21 mouse cellular contexts compared by ENCODE assay signal in the genomic region with DNA sequence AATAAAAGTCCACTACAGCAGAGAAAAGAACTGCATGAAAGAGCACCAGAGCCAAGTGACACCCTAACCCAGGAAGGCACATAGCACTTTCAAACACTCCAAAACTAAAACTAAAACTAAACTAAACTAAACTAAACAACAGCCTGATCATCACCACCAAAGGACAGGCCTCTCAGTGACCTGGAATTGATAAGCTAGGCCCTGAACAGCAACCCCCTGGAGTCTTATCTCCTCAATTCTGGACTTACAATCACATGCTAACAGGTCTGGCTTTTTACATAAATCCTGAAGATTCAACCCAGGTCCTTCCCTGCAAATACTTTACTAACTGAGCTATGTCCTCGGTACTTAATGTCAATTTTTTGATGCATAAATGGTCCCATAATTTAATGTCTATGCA. TPM values are rescaled to one million over a fixed set of nuclear protein-coding genes. Genes with fewer than 3 reads are reported as not detected.
DNase-seq lines count a peak whose midpoint lies in the region; ATAC-seq and TF ChIP-seq lines count a peak whose summit lies in the region.
"Had no signal": no experiment of that assay in that cellular context is flagged by ENCODE, and none has a peak within 500 bp of the region (broad histone marks: within the 10 kb centered on the region; RNA-seq: fewer than 3 reads in every experiment).

No protein-coding gene starts in this region.

- H3K4me3 ChIP-seq in heart, embryonic 13.5 days = no peak overlapping the region
- H3K4me3 ChIP-seq in liver, embryonic 15.5 days (replicated peaks) = no peak overlapping the region
- no peak overlapping the region for H3K4me3 ChIP-seq in kidney, embryonic 15.5 days (replicated peaks)
- H3K4me3 ChIP-seq in left cerebral cortex, adult 2 months = no peak overlapping the region
- H3K4me3 ChIP-seq: forebrain, embryonic 13.5 days; hindbrain, embryonic 12.5 days; limb, embryonic 13.5 days; lung, embryonic 15.5 days; stomach, embryonic 15.5 days had no signal

- H3K27ac ChIP-seq in heart, embryonic 13.5 days (replicated peaks) = peak overlapping the region; percentile 61
- H3K27ac ChIP-seq in liver, embryonic 15.5 days (replicated peaks) = peak overlapping the region; percentile 67
- H3K27ac ChIP-seq in kidney, embryonic 15.5 days = no peak overlapping the region
- no peak overlapping the region for H3K27ac ChIP-seq in left cerebral cortex, adult 2 months
- H3K27ac ChIP-seq: forebrain, embryonic 13.5 days; hindbrain, embryonic 12.5 days; limb, embryonic 13.5 days; lung, embryonic 15.5 days; stomach, embryonic 15.5 days had no signal

- DNase-seq in heart, adult 9 months (ENCODE audit: low spot score in 2 of 2) = no peak
- no peak for DNase-seq in c-Kit-positive CD71-positive TER-119-positive erythroid progenitor cells, embryonic 14.5 days (ENCODE audit: low spot score)
- no peak for DNase-seq in left cerebral cortex, adult 2 months (ENCODE audit: extremely low spot score in 1 of 2, low spot score in 2 of 2)
- DNase-seq: adrenal gland, postnatal 25 days; cerebellum, adult 9-10 months; heart, postnatal 10 days; kidney, adult 11 months; kidney, postnatal 4 days; lung, postnatal 36 days; thymus, postnatal 36 days had no signal

- TF ChIP-seq CTCF in left cerebral cortex, adult 2 months (IDR thresholded peaks at IDR 0.05) = no peak

- ATAC-seq in heart, embryonic 13.5 days (ENCODE audit: extremely low read depth, insufficient number of reproducible peaks, low FRiP score, low TSS enrichment) = no peak
- ATAC-seq in activated CD4-positive, CD25-positive, alpha-beta regulatory T cell, adult 4 months = peak; percentile 51
- peak; percentile 54 for ATAC-seq in liver, embryonic 15.5 days (ENCODE audit: insufficient read depth)
- ATAC-seq in kidney, embryonic 15.5 days (replicated peaks; ENCODE audit: low FRiP score) = no peak
- ATAC-seq: forebrain, embryonic 13.5 days; midbrain, embryonic 16.5 days had no signal

- no peaks in the 10 kb centered on the region for H3K27me3 ChIP-seq in heart, embryonic 13.5 days (replicated peaks)
- no peaks in the 10 kb centered on the region for H3K27me3 ChIP-seq in liver, embryonic 15.5 days
- no peaks in the 10 kb centered on the region for H3K27me3 ChIP-seq in kidney, embryonic 15.5 days
- H3K27me3 ChIP-seq: CH12.LX; forebrain, embryonic 13.5 days; hindbrain, embryonic 12.5 days; limb, embryonic 13.5 days; lung, embryonic 15.5 days; stomach, embryonic 15.5 days had no signal

- no peak overlapping the region for H3K4me2 ChIP-seq in heart, embryonic 13.5 days
- H3K4me2 ChIP-seq in liver, embryonic 15.5 days = peak overlapping the region; percentile 47
- no peak overlapping the region for H3K4me2 ChIP-seq in kidney, embryonic 15.5 days
- H3K4me2 ChIP-seq: forebrain, embryonic 13.5 days; hindbrain, embryonic 12.5 days; limb, embryonic 13.5 days; lung, embryonic 15.5 days; stomach, embryonic 15.5 days had no signal

- 0 out of 2 replicates have a peak overlapping the region, but pooled peaks have one; percentile 8 for H3K9ac ChIP-seq in heart, embryonic 13.5 days
- H3K9ac ChIP-seq in liver, embryonic 15.5 days = no peak overlapping the region; the same call in 1 of the 2 replicates
- no peak overlapping the region for H3K9ac ChIP-seq in kidney, embryonic 15.5 days
- H3K9ac ChIP-seq: forebrain, embryonic 13.5 days; hindbrain, embryonic 12.5 days; limb, embryonic 13.5 days; lung, embryonic 15.5 days; stomach, embryonic 15.5 days had no signal

- 38% methylated on average over 1 of the region's 1 CpGs for WGBS in heart, embryonic 13.5 days
- 14% methylated on average over 1 of the region's 1 CpGs for WGBS in liver, embryonic 15.5 days (ENCODE audit: insufficient replicate concordance)
- WGBS in kidney, embryonic 15.5 days = 73% methylated on average over 1 of the region's 1 CpGs

- peaks cover 26% of the 10 kb centered on the region for H3K36me3 ChIP-seq in heart, embryonic 13.5 days
- peaks cover 22% of the 10 kb centered on the region for H3K36me3 ChIP-seq in liver, embryonic 15.5 days (replicated peaks)
- peaks cover 22% of the 10 kb centered on the region for H3K36me3 ChIP-seq in kidney, embryonic 15.5 days

- no peaks in the 10 kb centered on the region for H3K9me3 ChIP-seq in heart, embryonic 13.5 days
- H3K9me3 ChIP-seq in liver, embryonic 15.5 days (replicated peaks) = no peaks in the 10 kb centered on the region
- H3K9me3 ChIP-seq in kidney, embryonic 15.5 days (replicated peaks) = no peaks in the 10 kb centered on the region
- H3K9me3 ChIP-seq: forebrain, embryonic 13.5 days; hindbrain, embryonic 12.5 days; limb, embryonic 13.5 days; lung, embryonic 15.5 days; stomach, embryonic 15.5 days had no signal

- intact Hi-C loops in left cerebral cortex, adult 2 months (cut with DNase I) = no loop called here

- peaks cover 62% of the 10 kb centered on the region for H3K4me1 ChIP-seq in heart, embryonic 13.5 days
- peaks cover 64% of the 10 kb centered on the region for H3K4me1 ChIP-seq in liver, embryonic 15.5 days (replicated peaks)
- 0 out of 2 replicates have a peak, but pooled peaks cover 4% of the 10 kb centered on the region for H3K4me1 ChIP-seq in kidney, embryonic 15.5 days

RNA-seq across cellular contexts. Expression of gene Scaf4, which starts 19.2 kb away (rescaled TPM):
- 15.5 and 16.3 TPM in 2 replicates for polyA plus RNA-seq in heart, embryonic 13.5 days (2015; fragmentation: Nextera tagmentation; extraction: Ambion mirVana)
- 1 to 10 TPM; 8.4 to 10.0 TPM for polyA plus RNA-seq in activated CD4-positive, CD25-positive, alpha-beta regulatory T cell, adult 4 months (2017; shearing (Covaris generic))
- 10.1 and 12.8 TPM in 2 replicates for polyA plus RNA-seq in liver, embryonic 15.5 days (2015; fragmentation: Nextera tagmentation; extraction: Ambion mirVana)
- 30.4 and 32.6 TPM in 2 replicates for polyA plus RNA-seq in kidney, embryonic 15.5 days (2015; fragmentation: Nextera tagmentation; extraction: Ambion mirVana)
- 10 to 100 TPM; 48.2 to 51.3 TPM for total RNA-seq in left cerebral cortex, adult 2 months (2021)

RNA-seq across cellular contexts. Expression of gene Sod1, which starts 44.6 kb away (rescaled TPM):
- 927 and 1,079 TPM in 2 replicates for polyA plus RNA-seq in heart, embryonic 13.5 days (2015; fragmentation: Nextera tagmentation; extraction: Ambion mirVana)
- polyA plus RNA-seq in activated CD4-positive, CD25-positive, alpha-beta regulatory T cell, adult 4 months (2017; shearing (Covaris generic)) = 1,000 to 10,000 TPM; 1,344 to 1,485 TPM
- polyA plus RNA-seq in liver, embryonic 15.5 days (2015; fragmentation: Nextera tagmentation; extraction: Ambion mirVana) = 982 and 1,104 TPM in 2 replicates
- polyA plus RNA-seq in kidney, embryonic 15.5 days (2015; fragmentation: Nextera tagmentation; extraction: Ambion mirVana) = 1,196 and 1,217 TPM in 2 replicates
- total RNA-seq in left cerebral cortex, adult 2 months (2021) = 100 to 1,000 TPM; 411 TPM

Comparison
In these comparisons a context has a peak if more than half of its experiments do, and no peak if none do; other contexts are left out.
1. ATAC-seq: peak in activated CD4-positive, CD25-positive, alpha-beta regulatory T cell, adult 4 months (single experiment) and liver, embryonic 15.5 days (single experiment); none in heart, embryonic 13.5 days (single experiment) and kidney, embryonic 15.5 days (single experiment).
2. H3K27ac ChIP-seq: peak in heart, embryonic 13.5 days (single experiment) and liver, embryonic 15.5 days (single experiment); none in kidney, embryonic 15.5 days (single experiment) and left cerebral cortex, adult 2 months (single experiment).